Mouse (Mus musculus) testis, adult 2 months (tissue): ENCODE measurements around the gene Mff.

Source experiments
- CTCF ChIP-seq: fragments of 200-500 bp; IDR thresholded peaks from 2 replicates; pipeline ENCODE4 v1.5.1; 2012; ENCODE audit warnings: low read depth, mild to moderate bottlenecking, inconsistent platforms, low read length, moderate library complexity; ENCODE audit not compliant: control insufficient read depth, insufficient read depth, insufficient replicate concordance
- POLR2A ChIP-seq: fragments of 200-500 bp; IDR thresholded peaks from 2 replicates; pipeline ENCODE4 v1.6.1; 2012; ENCODE audit warnings: low read depth, mild to moderate bottlenecking, inconsistent platforms, low read length, moderate library complexity; ENCODE audit not compliant: control insufficient read depth

- TF ChIP-seq POLR2A: no peak
- TF ChIP-seq CTCF: no peak
These were observed 42.0 kb downstream of the Mff start for GRCm38 (mm10) chr1:82766641-82767040.
